Mouse (Mus musculus) layer of hippocampus, adult 9-11 months (tissue): ENCODE measurements around the gene Nrcam.
"Not testable (repeated sequence)": the region's sequence is repeated elsewhere in the genome, so short reads cannot be mapped to it uniquely, and the experiment has no call there.

Source experiments
- DNase-seq: peaks from one replicate; pipeline ENCODE4 v3.0.0; 2022

The Nrcam gene

DNA sequence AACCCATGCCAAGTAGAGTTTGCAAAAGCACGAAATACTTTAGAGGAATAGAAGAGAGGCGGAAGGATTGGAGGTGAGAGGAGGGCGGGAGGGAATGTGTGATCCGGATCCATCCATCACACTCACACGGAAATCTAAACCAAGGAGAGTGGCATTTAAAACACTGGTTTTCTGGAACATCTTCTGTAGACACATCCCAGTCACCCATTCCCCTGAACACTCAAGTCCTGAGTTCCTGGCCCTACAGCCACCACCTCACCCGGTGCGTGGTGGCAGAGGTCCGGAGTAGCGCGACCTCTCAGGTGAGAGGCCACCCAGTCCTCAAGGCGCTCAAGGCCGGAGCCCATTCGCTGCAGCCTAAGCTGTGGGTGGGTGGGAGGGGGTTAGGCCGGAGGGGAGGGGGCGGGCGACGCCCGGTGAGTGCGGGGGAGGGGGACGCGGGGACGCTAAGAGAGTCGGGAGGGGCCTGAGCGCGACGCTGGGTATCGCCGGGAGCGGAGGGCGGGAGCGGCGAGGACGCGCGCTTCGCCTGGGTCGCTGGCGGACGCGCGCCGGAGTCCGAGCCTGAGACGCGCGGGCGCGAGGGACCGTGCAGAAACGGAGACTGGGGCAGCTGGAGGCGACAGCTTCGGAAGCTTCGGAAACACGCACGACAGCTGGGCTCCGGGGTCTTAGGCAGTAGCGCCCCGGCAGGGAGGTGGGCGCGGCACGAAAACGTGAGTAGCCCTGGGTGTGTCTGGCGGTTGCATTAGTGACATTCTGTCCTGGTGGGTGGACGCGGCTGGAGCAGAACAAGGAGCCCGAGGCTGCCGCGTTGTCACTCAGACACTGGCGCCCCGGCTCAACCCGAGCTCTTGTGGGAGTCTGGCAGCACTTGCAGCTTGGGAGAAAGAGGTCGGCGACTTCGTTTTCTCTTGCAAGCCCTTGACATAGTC, at the start of gene Nrcam:
Gene Nrcam, plus strand, starts transcription at position 505 of the 935 bp plus-strand sequence.
- peak; percentile 56 for DNase-seq

DNA sequence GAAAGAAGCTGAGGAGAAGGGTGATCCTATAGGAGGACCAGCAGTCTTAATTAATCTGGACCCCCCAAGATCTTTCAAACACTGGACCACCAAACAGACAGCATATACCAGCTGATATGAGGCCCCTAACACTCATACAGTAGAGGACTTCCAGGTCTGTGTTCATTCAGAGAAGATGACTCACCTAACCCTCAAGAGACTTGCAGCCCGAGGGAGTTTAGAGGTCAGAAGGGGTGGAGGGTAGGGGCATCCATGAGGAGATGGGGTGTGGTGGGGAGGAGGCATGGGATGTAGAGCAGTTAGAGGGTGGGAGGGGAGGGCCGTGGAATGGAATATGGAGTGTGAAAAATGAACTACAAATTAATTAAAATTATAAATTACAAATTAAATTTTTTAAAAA, 48.5 kb upstream of the Nrcam start:
- not testable (repeated sequence) for DNase-seq

DNA sequence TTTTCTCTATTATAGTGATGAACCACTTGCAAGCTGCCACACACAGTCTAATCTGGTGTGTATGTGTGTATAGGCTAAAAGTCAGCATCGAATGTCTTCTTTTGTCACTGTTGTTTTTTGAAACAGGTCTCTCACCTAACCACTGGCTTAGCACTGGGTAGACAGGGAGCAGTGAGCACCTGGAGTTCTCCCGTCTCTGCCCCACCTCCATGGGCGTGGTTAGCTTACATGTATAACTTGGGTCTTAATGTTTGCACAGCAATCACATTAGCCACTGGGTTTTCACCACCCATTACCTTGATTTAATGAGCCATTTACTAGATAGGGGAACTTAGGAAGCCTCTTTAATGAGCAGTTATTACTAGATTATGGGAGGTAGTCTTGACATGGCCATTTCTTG, 47.2 kb upstream of the Nrcam start:
- DNase-seq = no peak

DNA sequence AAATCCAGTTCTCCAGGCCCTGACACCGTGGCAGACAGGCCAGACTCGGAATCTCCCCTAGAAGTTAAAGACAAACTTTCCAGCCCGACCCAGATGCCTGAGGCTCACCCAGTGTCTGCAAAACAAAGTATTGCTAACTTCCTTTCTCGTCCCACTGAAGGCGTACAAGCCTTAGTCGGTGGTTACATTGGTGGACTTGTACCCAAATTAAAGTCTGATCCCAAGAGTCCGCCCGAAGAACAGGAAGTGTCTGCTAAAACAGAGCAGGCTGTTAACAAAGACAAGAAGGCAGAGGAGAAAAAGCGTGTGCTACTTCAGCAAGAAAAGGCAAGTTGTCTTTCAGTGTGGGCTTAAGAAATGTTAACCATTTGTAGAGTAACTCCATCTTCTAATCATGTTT, 45.3 kb upstream of the Nrcam start:
- no peak for DNase-seq

DNA sequence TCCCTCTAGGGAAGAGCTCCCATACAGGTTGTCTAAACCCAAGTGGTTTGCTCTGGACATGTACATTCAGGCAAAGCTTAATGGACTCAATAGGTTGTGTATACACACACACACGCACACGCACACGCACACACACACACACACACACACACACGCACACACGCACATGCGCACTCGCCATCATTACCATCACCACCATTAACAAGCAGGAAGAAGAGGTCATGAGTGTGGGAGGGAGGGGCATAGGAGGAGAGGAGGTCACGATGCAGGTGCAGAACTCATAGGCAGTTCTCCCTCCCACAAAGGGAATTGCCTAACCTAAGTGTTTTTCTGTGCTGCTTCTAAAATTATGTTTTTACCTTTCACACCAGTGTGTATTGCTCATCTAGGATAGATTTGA, 41.7 kb upstream of the Nrcam start:
- DNase-seq = no peak

DNA sequence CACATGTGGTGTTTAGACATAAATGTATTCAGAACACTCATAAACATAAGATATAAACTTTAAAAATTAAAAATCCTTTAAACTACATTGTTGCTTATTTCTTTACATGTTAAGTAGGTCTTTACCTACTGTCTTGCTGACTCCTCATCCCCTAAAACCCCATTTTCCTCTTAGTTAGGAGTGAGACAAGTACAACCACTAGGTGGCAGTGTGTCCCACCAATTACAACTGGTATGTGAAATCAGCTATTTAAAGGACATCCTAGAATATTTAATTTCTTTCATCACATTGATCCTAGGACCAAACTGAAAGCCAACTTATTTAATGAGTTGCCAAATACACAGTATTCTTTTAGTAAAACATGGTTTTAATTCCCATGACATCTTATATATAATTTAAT, 36.4 kb upstream of the Nrcam start:
- peak; percentile 52 for DNase-seq

DNA sequence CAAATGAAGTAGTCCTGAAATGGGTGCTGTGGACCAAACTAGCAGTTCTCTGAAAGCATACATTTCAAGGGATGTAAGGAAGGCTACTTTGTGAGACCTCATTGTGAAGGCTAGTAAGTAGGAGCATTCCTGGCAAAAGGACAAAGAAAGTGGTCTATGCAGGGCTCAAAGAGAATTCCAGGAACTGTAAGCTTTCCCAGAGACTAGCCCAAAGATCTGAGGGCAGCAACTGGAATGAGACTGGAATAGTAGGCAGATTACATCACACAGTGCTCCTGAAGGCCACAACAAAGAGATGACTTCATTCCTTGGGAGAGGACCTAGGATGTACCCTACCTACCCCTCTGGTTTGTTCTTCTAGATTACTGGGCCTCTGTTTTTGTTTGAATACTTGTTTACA, 27.9 kb upstream of the Nrcam start:
- DNase-seq = no peak

DNA sequence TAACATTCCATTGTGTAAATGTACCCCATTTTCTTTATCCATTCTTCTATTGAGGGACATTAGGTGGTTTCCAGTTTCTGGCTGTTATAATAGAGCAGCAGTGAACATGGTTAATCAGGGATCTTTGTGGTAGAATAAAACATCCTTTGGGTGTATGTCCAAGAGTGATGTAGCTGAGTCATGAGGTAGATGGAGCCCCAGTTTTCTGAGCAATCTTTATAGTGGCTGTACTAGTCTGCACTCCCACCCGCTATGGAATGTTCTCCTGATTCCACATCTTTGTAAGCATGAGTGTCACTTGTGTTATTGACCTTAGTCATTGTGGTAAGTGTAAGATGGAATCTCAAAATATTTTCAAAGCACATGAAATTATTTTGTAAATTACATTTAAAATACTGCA, 24.7 kb upstream of the Nrcam start:
- DNase-seq = no peak

DNA sequence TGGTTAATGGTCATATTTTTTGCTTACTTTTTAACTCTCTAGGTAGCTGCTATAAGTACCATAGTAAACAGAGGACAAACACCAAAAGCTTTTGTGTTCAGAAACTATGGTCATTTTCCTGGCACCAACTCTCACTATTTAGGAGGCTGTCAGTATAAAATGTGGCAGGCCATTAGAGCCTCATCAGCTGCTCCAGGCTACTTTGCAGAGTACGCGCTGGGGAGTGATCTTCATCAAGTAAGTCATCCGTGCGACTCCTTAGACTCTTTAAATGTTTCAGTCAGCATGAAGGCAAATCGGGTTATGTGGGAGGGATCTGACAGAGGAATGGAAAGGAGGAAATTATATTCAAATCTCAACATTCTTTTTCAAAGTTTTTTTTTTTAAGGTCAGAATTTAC, 23.8 kb upstream of the Nrcam start:
- DNase-seq = no peak

DNA sequence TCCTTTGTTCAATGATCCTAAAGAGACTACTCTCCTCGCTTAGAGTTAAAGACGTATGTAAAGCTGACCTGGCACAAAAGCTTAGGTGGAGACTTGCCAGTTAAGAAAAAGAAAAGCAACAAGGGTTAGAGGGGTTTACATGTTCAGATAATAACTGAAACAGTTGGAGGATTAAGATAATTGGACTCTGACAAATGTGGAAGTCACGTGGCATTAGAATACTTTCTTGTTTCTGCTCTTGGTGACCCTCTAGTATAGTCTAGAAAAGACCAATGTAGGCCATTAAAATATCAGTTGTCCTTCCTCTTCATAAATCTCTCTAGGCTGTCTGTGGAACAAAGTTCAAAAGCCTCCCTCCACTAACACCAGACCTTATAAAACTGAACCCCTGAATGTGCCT, 20.5 kb upstream of the Nrcam start:
- DNase-seq = no peak

DNA sequence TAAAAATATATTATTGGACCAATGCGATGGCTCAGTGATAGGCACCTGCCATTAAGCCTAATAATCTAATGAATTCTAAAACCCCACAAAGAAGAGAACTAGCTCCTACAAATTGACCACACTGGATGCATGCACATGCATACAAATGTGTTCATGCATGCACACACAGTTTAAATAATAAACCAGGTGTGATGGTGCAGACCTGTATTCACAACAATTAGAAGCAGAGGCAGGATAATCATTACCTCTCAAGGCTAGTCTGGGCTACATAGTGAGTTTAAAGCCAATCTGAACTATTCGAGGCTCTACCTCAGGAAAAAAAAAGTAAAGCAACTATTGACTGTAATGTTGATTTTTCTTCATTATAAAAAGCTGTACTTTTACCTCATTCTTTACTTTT, 13.5 kb upstream of the Nrcam start:
- DNase-seq = no peak

DNA sequence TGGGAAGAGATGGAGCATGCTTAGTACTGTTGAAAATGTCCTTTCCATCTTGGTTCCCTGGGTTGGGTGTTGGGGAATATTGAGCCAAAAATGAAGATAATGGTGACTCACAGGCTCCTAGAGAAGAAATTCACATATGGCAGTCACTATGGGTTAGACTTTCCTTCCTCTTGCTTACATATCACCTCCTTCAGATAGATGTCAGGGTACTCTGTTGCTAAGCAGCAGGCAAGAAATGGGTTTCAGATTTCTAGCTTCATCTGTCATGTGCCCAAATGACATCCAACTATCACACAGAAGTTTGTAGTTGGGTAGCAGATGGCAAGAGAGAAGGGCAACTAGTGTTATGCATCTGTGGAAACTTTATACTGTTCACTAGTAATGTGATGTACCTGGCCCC, 3.6 kb upstream of the Nrcam start:
- DNase-seq = peak; percentile 61

DNA sequence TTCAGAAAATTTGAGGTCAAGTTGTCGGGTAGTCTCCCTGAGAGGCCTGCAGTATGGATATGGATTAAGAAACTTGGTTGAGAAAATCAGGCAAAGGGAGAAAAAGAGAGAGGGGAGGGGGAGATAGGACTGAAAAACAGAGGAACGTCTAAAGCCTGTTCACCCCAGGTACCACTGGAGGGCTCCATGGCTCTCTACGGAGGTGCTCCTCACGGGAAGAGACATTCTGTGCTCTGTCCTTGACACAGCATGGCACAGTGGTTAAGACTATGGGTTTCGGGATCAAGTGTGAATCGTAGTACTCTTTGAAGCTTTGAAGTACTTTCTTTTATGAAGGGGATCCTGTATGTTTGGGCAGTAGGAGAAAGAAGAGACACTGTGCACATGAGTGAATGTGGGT, 1.2 kb upstream of the Nrcam start:
- no peak for DNase-seq

DNA sequence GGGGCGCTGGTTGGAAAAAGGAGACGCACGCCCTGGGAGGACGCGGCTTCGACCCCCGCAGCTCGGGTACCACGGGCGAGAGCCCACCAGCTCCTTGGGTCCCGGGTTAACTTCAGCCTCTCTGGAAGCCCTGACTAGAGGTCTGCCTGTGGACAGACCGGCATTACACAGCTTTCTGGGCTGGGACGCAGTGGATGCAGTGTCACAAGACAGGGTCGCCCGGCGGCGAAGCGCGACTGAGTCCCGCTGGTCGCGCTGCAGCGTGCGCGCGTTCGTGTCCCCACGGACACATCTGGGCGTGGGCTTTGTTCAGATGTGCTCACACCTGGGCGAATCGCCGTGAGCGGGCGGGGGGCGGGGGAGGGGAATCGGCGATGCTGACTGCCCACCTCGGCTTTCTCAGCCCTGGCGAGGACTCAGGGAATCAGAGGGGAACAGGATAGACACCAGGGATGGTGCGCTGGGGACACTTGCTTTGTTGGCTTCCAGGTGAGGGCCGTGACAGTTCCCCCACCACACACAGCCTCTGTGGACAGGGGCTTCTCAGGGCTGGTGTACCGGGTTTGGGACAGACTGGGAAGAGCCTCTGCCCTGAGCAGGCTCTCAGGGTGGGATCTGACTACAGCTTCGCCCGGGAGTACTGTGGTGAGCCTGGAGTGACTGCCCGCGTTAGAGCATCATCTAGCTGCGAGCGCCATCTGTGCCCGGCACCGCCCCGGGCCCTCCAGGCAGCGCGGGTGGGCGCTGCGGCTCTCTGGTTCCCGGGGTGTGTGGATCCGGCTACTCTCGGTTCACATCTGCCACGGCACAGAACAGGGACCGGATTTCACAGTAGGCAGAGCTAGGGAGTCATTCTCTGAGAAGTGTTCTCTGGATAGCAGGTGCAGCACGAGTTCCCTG, 881 bp downstream of the Nrcam start:
- DNase-seq = peak; percentile 54

DNA sequence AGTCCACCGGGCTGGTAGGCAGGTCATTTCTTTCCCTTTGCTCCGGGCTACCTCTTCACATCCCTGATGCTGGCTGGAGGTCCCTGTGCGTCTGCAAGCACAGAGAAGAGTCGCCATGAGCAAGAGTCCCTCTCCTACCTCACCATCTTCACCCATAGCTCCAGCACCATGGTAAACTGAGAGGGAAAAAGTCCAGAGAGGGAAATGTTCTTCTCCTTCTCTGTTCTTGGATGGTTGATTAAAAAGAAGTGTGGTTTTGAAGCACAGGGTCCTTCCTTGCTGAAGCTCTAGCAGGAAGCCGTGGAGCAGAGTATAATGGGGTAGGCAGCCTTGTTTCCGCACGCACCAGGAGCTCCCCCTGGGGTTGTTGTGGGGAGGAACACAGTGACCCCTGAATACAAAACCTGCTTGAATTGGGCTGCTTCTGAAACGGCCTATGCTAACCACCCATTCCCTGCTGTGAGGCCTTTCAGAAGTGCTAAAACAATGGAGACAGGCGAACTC, 1.6 kb downstream of the Nrcam start:
- DNase-seq = no peak

DNA sequence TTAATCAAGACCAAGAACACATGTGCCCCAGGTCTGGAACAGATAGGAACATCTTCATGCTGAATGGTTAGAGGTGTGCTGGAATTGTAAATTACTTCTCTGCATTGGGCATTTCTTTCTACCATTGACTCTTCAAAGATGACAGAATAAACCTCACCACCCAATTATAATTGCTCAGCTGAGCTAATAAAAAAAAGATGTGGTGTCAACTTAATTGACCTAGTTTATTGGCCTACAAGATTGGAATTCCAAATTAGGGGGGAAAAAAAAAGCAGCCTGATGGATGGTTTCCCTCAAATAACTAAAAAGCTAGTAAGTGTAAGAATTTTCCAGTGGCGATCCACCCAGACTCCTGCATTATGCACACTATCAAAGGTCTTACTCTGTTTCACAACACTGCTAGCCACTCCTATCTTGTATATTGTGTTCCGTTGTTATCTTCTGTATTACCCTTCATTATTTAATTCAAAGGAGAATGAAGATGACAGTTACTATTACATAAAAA, 8.5 kb downstream of the Nrcam start:
- DNase-seq = no peak

DNA sequence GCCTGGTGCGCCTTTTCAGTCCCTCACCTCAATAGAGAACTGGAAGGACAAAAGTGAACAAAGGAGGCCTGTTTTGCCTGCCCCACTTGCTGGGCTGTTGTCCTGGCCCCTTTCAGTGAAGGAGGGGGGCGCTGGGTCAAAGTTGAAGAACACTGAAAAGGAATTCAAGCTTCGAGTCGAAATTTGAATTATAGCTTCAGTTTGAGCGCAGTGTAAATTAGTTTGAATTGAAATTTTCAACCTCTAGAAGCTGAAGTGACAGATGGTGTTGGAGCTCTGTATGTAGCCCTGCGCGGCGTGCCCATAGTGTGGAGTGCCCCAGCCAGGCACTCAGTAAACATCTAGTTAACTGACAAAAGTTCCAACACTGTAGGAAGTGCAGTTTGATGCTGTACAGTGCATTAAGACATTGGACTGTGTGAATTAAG, 9.5 kb downstream of the Nrcam start:
- DNase-seq = no peak

DNA sequence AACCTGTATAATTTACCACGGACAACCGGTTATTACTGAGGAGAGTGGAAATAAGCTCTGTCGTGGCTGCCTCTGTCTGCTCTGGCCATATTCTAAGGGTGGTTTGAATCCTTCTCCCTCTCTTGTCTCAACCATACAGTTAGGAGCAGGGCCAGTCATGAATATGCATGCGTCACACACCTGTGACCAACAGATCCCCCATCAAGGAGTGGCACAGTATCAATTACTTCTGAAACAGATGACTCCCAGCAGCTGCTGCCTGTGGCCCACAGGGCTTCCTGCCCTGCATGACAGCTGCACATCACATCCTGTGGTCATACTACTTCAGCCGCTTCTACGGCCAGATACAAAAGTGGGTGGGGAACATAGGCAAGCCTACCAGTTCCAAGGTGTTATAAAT, 15.4 kb downstream of the Nrcam start:
- DNase-seq = no peak

DNA sequence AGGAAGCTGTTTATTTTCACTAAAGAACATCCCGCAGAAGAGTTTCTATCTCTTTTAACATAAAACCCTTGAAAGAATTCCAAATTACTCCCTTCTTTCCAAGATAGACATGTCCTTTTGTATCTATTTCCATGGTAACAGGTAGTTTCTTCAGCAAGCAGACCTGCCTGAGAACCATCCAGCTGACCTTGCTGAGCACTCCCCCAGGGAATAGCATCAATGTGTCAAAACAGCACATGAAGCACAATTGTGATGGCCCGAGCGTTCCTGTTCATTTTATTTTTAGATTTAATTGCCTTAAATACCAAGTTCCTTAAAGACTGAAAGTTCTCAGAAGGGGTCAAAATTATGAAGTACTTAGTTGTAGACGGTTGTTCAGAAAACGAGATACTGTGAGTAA, 16.6 kb downstream of the Nrcam start:
- DNase-seq = no peak

DNA sequence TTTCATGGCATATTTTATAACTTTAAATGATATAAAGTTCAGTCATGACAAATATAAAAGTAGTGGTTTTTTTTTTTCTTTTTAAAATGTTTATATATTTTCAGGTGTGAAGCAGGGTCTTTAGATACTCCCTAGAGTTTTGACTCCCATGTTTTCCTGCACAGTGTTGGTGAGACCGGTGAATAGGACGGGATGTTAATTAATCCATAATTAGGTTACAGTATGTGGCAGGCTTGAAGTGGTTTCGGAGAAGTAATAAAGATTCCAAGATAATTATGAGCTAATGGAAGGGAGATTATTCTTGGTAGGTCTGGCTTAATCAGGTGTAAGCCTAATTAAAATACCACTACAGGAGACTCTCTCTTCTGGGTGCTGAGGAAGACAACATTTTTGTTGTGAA, 17.5 kb downstream of the Nrcam start:
- no peak for DNase-seq

DNA sequence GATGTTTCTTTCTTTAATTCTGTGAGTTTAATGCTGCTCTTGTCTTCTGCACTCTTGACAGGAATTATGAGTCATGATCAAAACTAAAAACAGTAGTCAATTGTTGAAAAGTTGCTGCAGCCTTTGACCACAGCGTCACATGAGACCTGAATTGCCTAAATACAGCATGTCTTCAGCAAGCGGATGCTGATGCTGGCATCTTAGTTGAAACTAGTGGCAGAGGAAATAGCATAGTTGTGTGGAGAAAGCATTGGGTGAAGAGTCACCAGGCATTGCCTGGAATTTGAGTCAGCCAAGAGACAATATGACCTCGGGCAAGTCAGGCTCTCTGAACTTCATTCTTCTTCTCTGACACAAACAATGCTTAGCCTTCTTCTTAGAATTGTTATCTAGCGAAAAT, 26.4 kb downstream of the Nrcam start:
- no peak for DNase-seq

DNA sequence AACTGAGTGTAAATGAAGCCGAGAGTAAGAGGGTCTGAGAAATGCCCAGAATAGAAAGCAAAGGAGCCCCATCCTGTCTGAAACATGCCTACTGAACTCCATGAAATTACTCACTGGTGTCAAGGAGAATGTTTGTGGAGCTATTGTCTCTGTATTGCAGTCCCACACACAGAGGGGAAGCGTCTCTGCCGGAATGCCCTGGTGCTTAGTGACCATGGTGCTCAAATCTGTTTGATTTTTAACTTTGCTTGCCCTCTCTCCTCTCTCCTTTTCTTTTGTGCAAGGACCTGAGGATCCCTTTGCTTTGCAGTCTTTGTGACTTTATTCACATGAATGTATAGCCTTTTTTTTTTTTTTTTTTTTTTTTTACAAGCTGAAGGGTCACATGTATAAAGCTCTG, 28.8 kb downstream of the Nrcam start:
- no peak for DNase-seq

DNA sequence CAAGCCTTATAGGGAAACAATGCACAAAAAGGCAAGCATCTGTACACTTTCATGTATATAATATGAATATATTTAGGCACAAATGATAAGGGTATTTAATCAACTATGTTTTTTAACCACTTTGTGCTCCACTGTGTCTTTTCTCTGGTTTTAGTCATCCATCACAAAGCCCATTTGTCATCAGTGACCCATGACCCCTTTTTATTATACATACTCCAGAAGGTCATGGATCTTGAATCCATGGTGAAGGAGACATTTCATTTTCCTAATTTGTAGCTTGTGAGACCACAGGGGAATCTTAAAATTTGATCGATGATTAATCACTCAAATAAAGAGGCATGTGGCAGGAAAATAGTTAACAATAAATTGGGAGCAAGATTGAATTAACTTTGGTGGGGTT, 29.2 kb downstream of the Nrcam start:
- DNase-seq = no peak
